Mouse (Mus musculus) cerebellum, postnatal 25 days (tissue): ENCODE results near the gene Wdr61.

Experiments
- DNase-seq, 2 experiments: peaks; one replicate each; pipeline ENCODE4 v3.0.0; 2021; ENCODE audit warnings: mixed read lengths in 2 of 2

Gene Wdr61

DNA sequence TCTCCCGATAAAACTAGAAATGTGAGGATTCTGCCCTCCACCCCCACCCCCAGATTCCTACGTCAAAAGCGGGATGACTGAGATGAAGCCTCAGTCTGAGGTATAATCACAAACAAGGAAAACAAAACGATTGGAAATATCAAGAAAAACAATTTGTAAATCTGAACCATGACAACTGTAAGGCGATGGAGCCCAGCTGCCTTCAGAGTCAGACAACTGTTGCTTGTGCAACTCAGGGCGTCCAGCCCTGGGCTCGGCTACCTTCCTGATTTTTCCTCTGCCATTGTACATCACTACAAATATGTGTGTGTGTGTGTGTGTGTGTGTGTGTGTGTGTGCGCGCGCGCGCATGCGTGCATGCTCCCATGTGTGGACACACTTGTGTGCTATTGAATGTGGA is 60.4 kb downstream of the Wdr61 start:
- DNase-seq: no peak

DNA sequence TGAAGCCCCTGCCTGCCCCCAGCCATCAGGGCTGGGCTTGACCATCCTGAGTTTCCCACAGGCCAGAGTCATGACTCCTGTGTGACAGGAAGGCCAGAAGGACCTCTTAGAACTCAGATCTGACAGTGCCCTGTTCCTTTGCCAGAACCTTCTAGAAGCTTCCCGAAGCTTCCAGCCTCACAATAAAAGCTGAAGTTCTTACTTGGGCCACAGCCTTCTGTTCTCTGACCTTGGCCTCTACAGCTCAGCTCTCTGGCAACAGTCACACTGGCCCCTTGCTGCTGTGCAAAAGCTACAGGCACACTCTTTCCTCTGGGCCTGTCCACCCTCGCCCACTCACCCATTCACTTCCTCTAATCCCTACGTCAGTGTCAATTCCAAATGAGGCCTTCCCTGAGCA is 62.4 kb downstream of the Wdr61 start:
- no peak for DNase-seq

DNA sequence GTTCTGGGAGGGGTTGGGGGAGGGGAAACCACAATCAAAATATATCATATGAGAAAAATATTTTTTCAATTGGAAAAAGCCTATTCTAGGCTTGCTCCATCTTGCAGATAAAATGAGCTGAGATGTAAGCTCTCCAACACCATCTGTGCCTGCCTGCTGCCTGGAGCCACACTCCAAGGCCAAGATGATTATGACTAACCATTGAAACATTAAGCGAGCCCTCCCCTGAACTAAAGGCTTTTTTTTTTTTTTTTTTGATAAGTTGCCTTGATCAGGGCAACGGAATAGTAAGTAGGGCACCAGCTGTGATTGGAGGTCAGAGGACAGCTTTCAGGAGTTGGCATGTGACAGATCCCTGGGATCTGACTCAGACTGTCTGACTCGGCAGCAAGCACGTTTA is 65.9 kb downstream of the Wdr61 start:
- peak; percentile 51 to 67 for DNase-seq

DNA sequence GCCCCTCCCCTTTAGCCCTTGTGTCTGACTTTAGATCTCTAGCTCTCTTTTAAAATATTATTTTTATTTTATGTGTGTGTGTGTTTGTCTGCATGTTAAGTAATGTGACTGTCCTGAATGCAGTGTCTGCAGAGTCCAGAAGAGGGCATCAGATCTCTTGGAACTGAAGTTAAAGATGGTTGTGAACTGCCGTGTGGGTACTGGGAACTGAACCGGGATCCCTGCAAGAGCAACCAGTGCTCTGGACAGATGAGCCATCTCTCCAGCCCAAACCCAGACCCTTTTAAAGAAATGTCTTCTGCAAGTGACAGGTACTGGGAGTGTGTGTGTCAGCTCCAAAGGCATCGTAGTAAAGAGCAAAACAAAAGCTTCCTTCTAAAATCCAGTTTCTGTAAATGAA is 68.2 kb downstream of the Wdr61 start:
- DNase-seq: no peak
